Mouse (Mus musculus): Measurements from ENCODE around the gene Calm1. TPM values are rescaled to one million over a fixed set of nuclear protein-coding genes. Genes with fewer than 3 reads are reported as not detected.
A peak's percentile ranks its signal among the peaks of the same experiment; 100 is the strongest.

Gene Calm1
- polyA plus RNA-seq (2015; fragmentation: Nextera tagmentation; extraction: Ambion mirVana): 1,164 and 1,190 TPM in 2 replicates

GRCm38 (mm10) chr12:100198967-100199660 lies at the start of gene Calm1:
Gene Calm1, plus strand, starts transcription at chr12:100199435.
- Histone ChIP-seq H3K4me3 (peak within 1 kb of the TSS; percentile 99), H3K9me3 (no peaks in the 10 kb centered on the region), H3K9ac (peak within 1 kb of the TSS; percentile 95), H3K4me2 (replicated peaks) (peak within 1 kb of the TSS; percentile 96), H3K36me3 (peaks cover 11% of the 10 kb centered on the region), H3K27me3 (no peaks in the 10 kb centered on the region), H3K27ac (peak within 1 kb of the TSS; percentile 88), H3K4me1 (peaks cover 33% of the 10 kb centered on the region)
- under 1% methylated on average over 57 of the region's 58 CpGs for WGBS
- ATAC-seq (ENCODE audit: low FRiP score, low read depth): peak; percentile 88

GRCm38 (mm10) chr12:100152466-100152865 lies 46.8 kb upstream of the Calm1 start:
- Histone ChIP-seq H3K4me3 (no peak overlapping the region), H3K36me3 (peaks cover 48% of the 10 kb centered on the region), H3K9ac (no peak overlapping the region), H3K4me1 (no peaks in the 10 kb centered on the region), H3K27ac (no peak overlapping the region), H3K9me3 (no peaks in the 10 kb centered on the region), H3K4me2 (replicated peaks) (no peak overlapping the region), H3K27me3 (no peaks in the 10 kb centered on the region)
- ATAC-seq (ENCODE audit: low FRiP score, low read depth): no peak
- WGBS: 92% methylated on average over 7 of the region's 7 CpGs

GRCm38 (mm10) chr12:100159261-100159975 lies 39.8 kb upstream of the Calm1 start, which contains the start of gene Nrde2:
Gene Nrde2, minus strand, starts transcription at chr12:100159653.
- Histone ChIP-seq H3K4me1 (peaks cover 4% of the 10 kb centered on the region; the same call in 1 of the 2 replicates), H3K9ac (peak within 1 kb of the TSS; percentile 72), H3K4me3 (peak within 1 kb of the TSS; percentile 56), H3K4me2 (replicated peaks) (peak within 1 kb of the TSS; percentile 71), H3K27me3 (no peaks in the 10 kb centered on the region), H3K9me3 (no peaks in the 10 kb centered on the region), H3K36me3 (peaks cover 6% of the 10 kb centered on the region; the same call in 1 of the 2 replicates), H3K27ac (peak within 1 kb of the TSS; percentile 69; the same call in 1 of the 2 replicates)
- ATAC-seq (ENCODE audit: low FRiP score, low read depth): peak; percentile 99
- WGBS: under 1% methylated on average over 26 of the region's 26 CpGs

GRCm38 (mm10) chr12:100164991-100165500 lies 34.2 kb upstream of the Calm1 start:
- WGBS: 71% methylated on average over 7 of the region's 7 CpGs
- no peaks in the 10 kb centered on the region for H3K9me3 ChIP-seq
- ATAC-seq (ENCODE audit: low FRiP score, low read depth): no peak
- H3K27ac ChIP-seq: no peak overlapping the region
- no peaks in the 10 kb centered on the region for H3K27me3 ChIP-seq
- H3K4me2 ChIP-seq (replicated peaks): no peak overlapping the region
- no peaks in the 10 kb centered on the region for H3K36me3 ChIP-seq
- H3K4me3 ChIP-seq: no peak overlapping the region
- H3K9ac ChIP-seq: no peak overlapping the region
- peaks cover 10% of the 10 kb centered on the region for H3K4me1 ChIP-seq

GRCm38 (mm10) chr12:100166177-100166576 lies 33.1 kb upstream of the Calm1 start:
- Histone ChIP-seq H3K4me3 (no peak overlapping the region), H3K27me3 (no peaks in the 10 kb centered on the region)
- 28% methylated on average over 3 of the region's 3 CpGs for WGBS

GRCm38 (mm10) chr12:100166939-100167338 lies 32.3 kb upstream of the Calm1 start:
- Histone ChIP-seq H3K27me3 (no peaks in the 10 kb centered on the region), H3K9me3 (no peaks in the 10 kb centered on the region), H3K36me3 (no peaks in the 10 kb centered on the region), H3K4me1 (peaks cover 10% of the 10 kb centered on the region), H3K4me3 (no peak overlapping the region), H3K4me2 (replicated peaks) (no peak overlapping the region), H3K9ac (no peak overlapping the region), H3K27ac (no peak overlapping the region)
- WGBS: 84% methylated on average over 8 of the region's 8 CpGs
- ATAC-seq (ENCODE audit: low FRiP score, low read depth): no peak

More at GRCm38 (mm10) chr12:100166177-100166576, 33.1 kb upstream of the Calm1 start:
- peaks cover 10% of the 10 kb centered on the region for H3K4me1 ChIP-seq
- no peaks in the 10 kb centered on the region for H3K36me3 ChIP-seq
- H3K9ac ChIP-seq: no peak overlapping the region
- H3K27ac ChIP-seq: no peak overlapping the region
- H3K9me3 ChIP-seq: no peaks in the 10 kb centered on the region
- ATAC-seq (ENCODE audit: low FRiP score, low read depth): peak; percentile 45; the same call in 1 of the 2 replicates
- no peak overlapping the region for H3K4me2 ChIP-seq (replicated peaks)

- Histone ChIP-seq H3K36me3 (no peaks in the 10 kb centered on the region), H3K4me1 (peaks cover 10% of the 10 kb centered on the region), H3K4me2 (replicated peaks) (0 out of 2 replicates have a peak overlapping the region, but pooled peaks have one; percentile 65), H3K9ac (no peak overlapping the region), H3K27me3 (no peaks in the 10 kb centered on the region), H3K27ac (no peak overlapping the region; the same call in 1 of the 2 replicates), H3K4me3 (no peak overlapping the region), H3K9me3 (no peaks in the 10 kb centered on the region)
- ATAC-seq (ENCODE audit: low FRiP score, low read depth): no peak
- 70% methylated on average over 1 of the region's 1 CpGs for WGBS
Observed at GRCm38 (mm10) chr12:100167502-100167901, 31.7 kb upstream of the Calm1 start.

GRCm38 (mm10) chr12:100167931-100168871 lies 31.0 kb upstream of the Calm1 start:
- Histone ChIP-seq H3K27me3 (no peaks in the 10 kb centered on the region), H3K4me2 (replicated peaks) (peak overlapping the region; percentile 65), H3K27ac (peak overlapping the region; percentile 74), H3K4me3 (peak overlapping the region; percentile 33), H3K4me1 (peaks cover 10% of the 10 kb centered on the region), H3K9me3 (no peaks in the 10 kb centered on the region), H3K9ac (peak overlapping the region; percentile 21; the same call in 1 of the 2 replicates), H3K36me3 (no peaks in the 10 kb centered on the region)
- peak; percentile 75 for ATAC-seq (ENCODE audit: low FRiP score, low read depth)
- WGBS: 11% methylated on average over 25 of the region's 28 CpGs

GRCm38 (mm10) chr12:100172481-100172880 lies 26.8 kb upstream of the Calm1 start:
- no peak for ATAC-seq (ENCODE audit: low FRiP score, low read depth)
- no peaks in the 10 kb centered on the region for H3K27me3 ChIP-seq
- no peaks in the 10 kb centered on the region for H3K9me3 ChIP-seq
- H3K27ac ChIP-seq: no peak overlapping the region
- H3K4me2 ChIP-seq (replicated peaks): no peak overlapping the region
- 70% methylated on average over 7 of the region's 7 CpGs for WGBS
- peaks cover 27% of the 10 kb centered on the region for H3K4me1 ChIP-seq
- H3K9ac ChIP-seq: no peak overlapping the region
- H3K36me3 ChIP-seq: no peaks in the 10 kb centered on the region
- no peak overlapping the region for H3K4me3 ChIP-seq

GRCm38 (mm10) chr12:100176469-100177056 lies 22.7 kb upstream of the Calm1 start:
- WGBS: 19% methylated on average over 11 of the region's 11 CpGs
- no peak overlapping the region for H3K9ac ChIP-seq
- H3K27ac ChIP-seq: 0 out of 2 replicates have a peak overlapping the region, but pooled peaks have one; percentile 39
- H3K4me2 ChIP-seq (replicated peaks): no peak overlapping the region
- no peak overlapping the region for H3K4me3 ChIP-seq
- no peaks in the 10 kb centered on the region for H3K9me3 ChIP-seq
- no peak for ATAC-seq (ENCODE audit: low FRiP score, low read depth)
- H3K4me1 ChIP-seq: peaks cover 31% of the 10 kb centered on the region
- H3K36me3 ChIP-seq: no peaks in the 10 kb centered on the region
- H3K27me3 ChIP-seq: no peaks in the 10 kb centered on the region

GRCm38 (mm10) chr12:100178898-100179440 lies 20.3 kb upstream of the Calm1 start:
- Histone ChIP-seq H3K4me3 (no peak overlapping the region), H3K27ac (no peak overlapping the region), H3K9ac (no peak overlapping the region), H3K27me3 (no peaks in the 10 kb centered on the region), H3K4me1 (peaks cover 31% of the 10 kb centered on the region), H3K36me3 (no peaks in the 10 kb centered on the region), H3K4me2 (replicated peaks) (no peak overlapping the region), H3K9me3 (no peaks in the 10 kb centered on the region)
- ATAC-seq (ENCODE audit: low FRiP score, low read depth): no peak
- WGBS: 30% methylated on average over 6 of the region's 6 CpGs

All from limb, embryonic 13.5 days (tissue).